Mouse (Mus musculus) testis, postnatal 10 days (tissue): ENCODE results near the gene Casp3.

Experiments used
- DNase-seq: peaks from one replicate; pipeline ENCODE4 v3.0.0; 2021; ENCODE audit warnings: low spot score

Gene Casp3

DNA sequence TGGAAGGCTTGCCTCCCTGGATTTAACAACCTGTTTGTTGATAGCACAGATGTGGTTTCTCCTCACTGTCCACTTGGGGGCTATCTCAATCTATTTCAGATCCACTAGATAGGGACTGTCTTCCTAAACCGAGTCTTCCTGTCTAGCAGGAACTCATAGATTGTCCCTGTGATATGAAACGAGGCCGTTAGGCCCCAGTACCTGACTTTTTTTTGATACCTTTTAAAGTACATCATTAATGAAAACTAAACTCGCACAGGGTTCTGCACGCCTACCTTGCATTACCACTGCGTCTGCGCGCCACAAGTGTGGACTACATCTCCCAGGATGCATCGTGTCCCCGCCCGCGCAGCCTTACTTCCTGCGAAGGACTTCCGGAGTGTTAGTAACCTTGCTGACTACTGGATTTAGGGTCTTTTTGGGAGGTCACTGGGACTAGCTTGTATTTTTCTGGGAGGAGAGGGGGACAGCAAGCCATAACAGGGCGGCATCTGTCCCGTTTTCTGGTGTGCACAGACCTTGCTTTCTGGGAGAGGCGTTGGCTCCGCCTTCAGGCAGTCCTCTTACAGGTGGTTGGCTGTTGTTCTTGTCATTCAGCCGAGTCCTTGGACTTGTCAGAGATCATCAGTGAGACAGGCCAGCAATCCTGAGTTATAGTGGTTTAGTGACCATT, 69.7 kb downstream of the Casp3 start:
- peak; percentile 91 for DNase-seq
